Mouse (Mus musculus) left cerebral cortex, postnatal 36 days (tissue): Measurements from ENCODE around the gene Slmap. TPM values are rescaled to one million over a fixed set of nuclear protein-coding genes. Genes with fewer than 3 reads are reported as not detected.
A peak's percentile ranks its signal among the peaks of the same experiment; 100 is the strongest.
"Not testable (repeated sequence)": the region's sequence is repeated elsewhere in the genome, so short reads cannot be mapped to it uniquely, and the experiment has no call there.

Experiments used
- DNase-seq, 2 experiments: peaks; one replicate each; pipeline ENCODE4 v3.0.0; 2021 to 2022; ENCODE audit warnings: low spot score in 2 of 2, mixed read lengths in 1 of 2
- intact Hi-C: fragments of 180-260 bp; cut with DNase I; formaldehyde crosslinking; loops from one replicate; pipeline ENCODE4 v1.15.1; 2025
- total RNA-seq, 2 experiments: library from RNA; stranded (reverse); gene quantifications; 2 replicates each; pipeline ENCODE4 v1.2.3; 2021

Slmap gene
- total RNA-seq, 2 experiments from 2014 or later: 111 to 116 TPM

GRCm38 (mm10) chr14:26533821-26534756 lies 642 bp downstream of the Slmap start:
- peak in 1 of 2 experiments; percentile 49 for DNase-seq
- intact Hi-C loops: loop anchor here (2.0 to 10.0 kb wide), 3 partner anchors 45 to 105 kb away; partner anchors contain the start of gene Arf4

- intact Hi-C loops: loop anchor here (10.0 kb wide), 1 partner anchor 48 kb away; no protein-coding TSS in a partner anchor
- peak in 1 of 2 experiments; percentile 15 for DNase-seq
Measured at GRCm38 (mm10) chr14:26533267-26533666, 1.5 kb downstream of the Slmap start.

GRCm38 (mm10) chr14:26532752-26533151 lies 2.0 kb downstream of the Slmap start:
- no peak for DNase-seq
- intact Hi-C loops: loop anchor here (10.0 kb wide), 1 partner anchor 48 kb away; no protein-coding TSS in a partner anchor

GRCm38 (mm10) chr14:26531410-26532313 lies 3.1 kb downstream of the Slmap start:
- DNase-seq: no peak
- intact Hi-C loops: loop anchor here (10.0 kb wide), 1 partner anchor 47 kb away; no protein-coding TSS in a partner anchor

GRCm38 (mm10) chr14:26530350-26530749 lies 4.4 kb downstream of the Slmap start:
- DNase-seq: no peak
- intact Hi-C loops: loop anchor here (10.0 kb wide), 1 partner anchor 46 kb away; no protein-coding TSS in a partner anchor

GRCm38 (mm10) chr14:26528296-26528695 lies 6.4 kb downstream of the Slmap start:
- no peak for DNase-seq
- intact Hi-C loops: no loop called here

- DNase-seq: no peak
- intact Hi-C loops: no loop called here
Measured at GRCm38 (mm10) chr14:26525955-26526354, 8.8 kb downstream of the Slmap start.

- intact Hi-C loops: no loop called here
Measured at GRCm38 (mm10) chr14:26523082-26523481, 11.6 kb downstream of the Slmap start.

GRCm38 (mm10) chr14:26519831-26520230 lies 14.9 kb downstream of the Slmap start:
- intact Hi-C loops: no loop called here
- DNase-seq: no peak

More at GRCm38 (mm10) chr14:26523082-26523481, 11.6 kb downstream of the Slmap start:
- peak; percentile 7 to 22 for DNase-seq

- DNase-seq: no peak
- intact Hi-C loops: no loop called here
Measured at GRCm38 (mm10) chr14:26517843-26518242, 16.9 kb downstream of the Slmap start.

- intact Hi-C loops, DNase-seq: not testable (repeated sequence)
Measured at GRCm38 (mm10) chr14:26516232-26516631, 18.5 kb downstream of the Slmap start.

GRCm38 (mm10) chr14:26515802-26516201 lies 18.9 kb downstream of the Slmap start:
- no peak for DNase-seq
- intact Hi-C loops: no loop called here

- intact Hi-C loops: no loop called here
- no peak for DNase-seq
Measured at GRCm38 (mm10) chr14:26510545-26510944, 24.2 kb downstream of the Slmap start.

GRCm38 (mm10) chr14:26508150-26508549 lies 26.6 kb downstream of the Slmap start:
- intact Hi-C loops: no loop called here
- no peak for DNase-seq

GRCm38 (mm10) chr14:26507361-26507760 lies 27.4 kb downstream of the Slmap start:
- intact Hi-C loops: no loop called here
- no peak for DNase-seq

GRCm38 (mm10) chr14:26504541-26504940 lies 30.2 kb downstream of the Slmap start:
- intact Hi-C loops: no loop called here
- DNase-seq: no peak

- DNase-seq: no peak
- intact Hi-C loops: no loop called here
Measured at GRCm38 (mm10) chr14:26500136-26500933, 34.4 kb downstream of the Slmap start.

- DNase-seq: no peak
- intact Hi-C loops: no loop called here
Measured at GRCm38 (mm10) chr14:26495021-26495420, 39.7 kb downstream of the Slmap start.

GRCm38 (mm10) chr14:26491150-26491549 lies 43.6 kb downstream of the Slmap start:
- DNase-seq: peak; percentile 31 to 60
- intact Hi-C loops: no loop called here
